Mouse (Mus musculus): ENCODE data around the gene Tcp11l2. TPM values are rescaled to one million over a fixed set of nuclear protein-coding genes. Genes with fewer than 3 reads are reported as not detected.

Gene Tcp11l2
- polyA plus RNA-seq, 1 experiment from 2014 or later: 29.8 TPM

DNA sequence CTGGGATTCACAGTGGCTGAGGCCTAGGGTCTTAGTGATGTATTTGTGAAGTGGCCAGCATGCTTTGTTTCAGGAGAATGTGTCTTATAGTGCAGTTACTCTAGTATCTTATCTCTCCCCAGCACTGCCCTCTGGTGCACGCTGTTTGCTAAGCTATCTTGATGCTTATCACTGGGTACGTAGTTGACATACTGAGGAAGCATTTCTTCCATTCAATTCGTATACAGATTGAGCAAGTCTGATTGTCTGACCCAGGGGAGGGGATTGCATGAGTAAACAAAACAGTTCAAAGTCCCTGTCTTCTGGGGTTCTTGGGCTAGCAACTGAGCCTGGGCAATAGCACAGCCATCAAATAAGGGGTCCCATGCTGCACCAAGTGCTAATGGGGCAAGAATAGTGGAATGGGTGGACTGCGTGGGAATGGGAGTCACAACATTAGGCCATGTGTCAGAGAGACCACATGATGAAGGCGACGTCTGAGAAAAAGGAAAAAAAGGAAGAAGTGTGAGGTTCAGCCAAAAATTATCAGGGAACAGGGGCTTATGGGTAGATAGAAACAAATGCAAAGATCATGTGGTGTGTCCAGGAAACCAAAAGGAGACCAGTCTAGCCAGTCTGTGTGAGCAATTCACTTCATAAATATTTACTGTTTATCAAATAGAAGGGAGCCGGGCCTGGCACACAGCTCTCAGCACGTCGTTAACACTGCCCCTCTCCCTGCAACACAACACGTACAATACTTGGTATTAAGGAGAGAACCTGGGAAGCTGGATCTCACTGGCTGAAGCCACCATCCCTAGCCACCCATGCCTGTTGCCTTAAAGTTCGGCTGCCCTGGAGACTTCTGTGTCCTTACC lies 33.4 kb upstream of the Tcp11l2 start:
- Histone ChIP-seq H3K4me2 (ENCODE audit: low read depth, low read length) (no peak overlapping the region), H3K4me1 (ENCODE audit: insufficient read depth) (peaks cover 10% of the 10 kb centered on the region), H3K27ac (ENCODE audit: low read depth) (no peak overlapping the region), H3K9ac (replicated peaks) (no peak overlapping the region), H3K4me3 (ENCODE audit: low read depth, low read length) (no peak overlapping the region), H3K27me3 (ENCODE audit: insufficient read depth, low read length) (no peaks in the 10 kb centered on the region), H3K9me3 (ENCODE audit: low read length) (no peaks in the 10 kb centered on the region), H3K36me3 (replicated peaks; ENCODE audit: insufficient read depth, low read length) (no peaks in the 10 kb centered on the region)
- TF ChIP-seq EP300 (IDR thresholded peaks at IDR 0.05; ENCODE audit: low read depth) (peak; percentile 73), CTCF (IDR thresholded peaks at IDR 0.05; ENCODE audit: low read depth) (peak; percentile 39)
- ATAC-seq (no peak), DNase-seq (no peak)
- 48% methylated on average over 11 of the region's 11 CpGs for WGBS (ENCODE audit: insufficient replicate concordance)

DNA sequence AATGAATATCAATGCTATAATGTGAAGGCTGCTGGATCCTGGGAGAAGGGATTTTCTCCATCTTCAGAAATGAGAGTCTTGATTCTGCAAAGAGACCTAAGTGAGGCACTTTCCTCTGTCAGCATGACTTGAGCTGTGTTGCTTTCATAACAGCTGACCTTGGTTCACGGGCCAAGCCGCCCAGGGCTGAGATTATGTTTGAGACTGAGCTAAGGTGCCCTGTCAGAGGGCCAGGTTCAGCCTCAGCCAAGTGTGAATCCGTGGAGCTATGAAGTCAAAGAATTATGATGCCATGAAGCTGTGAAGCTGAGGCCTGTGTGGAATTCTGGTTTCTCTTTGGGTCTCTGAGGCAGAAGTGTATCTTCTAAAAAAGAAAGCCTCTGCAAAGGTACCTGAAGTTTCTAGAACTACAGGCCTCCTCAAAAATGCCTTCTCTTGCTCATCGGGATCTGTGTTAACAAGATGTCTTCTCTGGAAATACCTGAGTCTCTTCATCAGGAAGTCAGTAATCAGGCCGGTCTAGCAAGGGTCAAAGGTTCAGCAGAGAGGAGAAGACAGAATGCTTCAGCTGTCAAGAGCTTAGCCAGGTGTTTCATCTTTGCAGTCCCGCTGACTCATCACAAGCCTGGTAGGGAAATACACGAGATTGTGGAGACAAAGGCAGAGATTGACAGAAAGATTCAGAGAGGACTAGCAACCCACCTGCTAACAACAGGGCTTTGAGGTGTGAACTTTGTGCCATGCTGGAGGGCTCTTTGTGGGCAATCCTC lies 31.4 kb upstream of the Tcp11l2 start:
- Histone ChIP-seq H3K27ac (ENCODE audit: low read depth) (no peak overlapping the region), H3K27me3 (ENCODE audit: insufficient read depth, low read length) (no peaks in the 10 kb centered on the region), H3K9ac (replicated peaks) (no peak overlapping the region), H3K9me3 (ENCODE audit: low read length) (no peaks in the 10 kb centered on the region), H3K4me3 (ENCODE audit: low read depth, low read length) (no peak overlapping the region), H3K36me3 (replicated peaks; ENCODE audit: insufficient read depth, low read length) (no peaks in the 10 kb centered on the region), H3K4me1 (ENCODE audit: insufficient read depth) (peaks cover 14% of the 10 kb centered on the region), H3K4me2 (ENCODE audit: low read depth, low read length) (no peak overlapping the region)
- ATAC-seq (no peak), DNase-seq (no peak)
- TF ChIP-seq CTCF (IDR thresholded peaks at IDR 0.05; ENCODE audit: low read depth): no peak
- no peak for TF ChIP-seq EP300 (IDR thresholded peaks at IDR 0.05; ENCODE audit: low read depth)
- WGBS (ENCODE audit: insufficient replicate concordance): 56% methylated on average over 7 of the region's 7 CpGs

GRCm38 (mm10) chr10:84549146-84549919 lies 27.1 kb upstream of the Tcp11l2 start:
- 55% methylated on average over 17 of the region's 17 CpGs for WGBS (ENCODE audit: insufficient replicate concordance)
- Histone ChIP-seq H3K4me1 (ENCODE audit: insufficient read depth) (peaks cover 6% of the 10 kb centered on the region), H3K27me3 (ENCODE audit: insufficient read depth, low read length) (no peaks in the 10 kb centered on the region), H3K4me3 (ENCODE audit: low read depth, low read length) (no peak overlapping the region), H3K4me2 (ENCODE audit: low read depth, low read length) (0 out of 2 replicates have a peak overlapping the region, but pooled peaks have one; percentile 16), H3K27ac (ENCODE audit: low read depth) (peak overlapping the region; percentile 79), H3K36me3 (replicated peaks; ENCODE audit: insufficient read depth, low read length) (no peaks in the 10 kb centered on the region), H3K9me3 (ENCODE audit: low read length) (no peaks in the 10 kb centered on the region), H3K9ac (replicated peaks) (no peak overlapping the region)
- ATAC-seq (no peak), DNase-seq (no peak)
- TF ChIP-seq CTCF (IDR thresholded peaks at IDR 0.05; ENCODE audit: low read depth) (no peak), EP300 (IDR thresholded peaks at IDR 0.05; ENCODE audit: low read depth) (no peak)

DNA sequence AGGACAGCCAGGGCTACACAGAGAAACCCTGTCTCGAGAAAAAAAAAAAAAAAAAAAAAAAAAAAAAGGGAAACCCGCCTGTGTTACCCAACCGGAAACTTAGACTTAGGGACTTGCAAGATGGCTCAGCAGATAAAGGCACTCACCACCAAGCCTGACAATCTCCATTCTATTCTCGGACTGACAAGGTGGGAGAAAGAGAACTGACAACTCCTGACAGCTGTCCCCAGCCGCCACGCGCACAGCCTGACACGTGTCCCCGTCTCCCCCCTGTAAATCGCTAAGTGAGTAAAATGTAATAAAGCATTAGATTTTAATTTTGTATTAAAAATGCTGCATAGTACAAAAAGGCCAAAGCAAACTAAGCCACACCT lies 26.5 kb upstream of the Tcp11l2 start:
- 44% methylated on average over 10 of the region's 10 CpGs for WGBS (ENCODE audit: insufficient replicate concordance)
- H3K27me3 ChIP-seq (ENCODE audit: insufficient read depth, low read length): no peaks in the 10 kb centered on the region
- no peaks in the 10 kb centered on the region for H3K9me3 ChIP-seq (ENCODE audit: low read length)
- no peak for DNase-seq
- no peak overlapping the region for H3K9ac ChIP-seq (replicated peaks)
- H3K4me3 ChIP-seq (ENCODE audit: low read depth, low read length): no peak overlapping the region
- 0 out of 2 replicates have a peak, but pooled peaks have one; percentile 19 for ATAC-seq
- no peaks in the 10 kb centered on the region for H3K36me3 ChIP-seq (replicated peaks; ENCODE audit: insufficient read depth, low read length)
- H3K4me1 ChIP-seq (ENCODE audit: insufficient read depth): peaks cover 7% of the 10 kb centered on the region
- H3K4me2 ChIP-seq (ENCODE audit: low read depth, low read length): 0 out of 2 replicates have a peak overlapping the region, but pooled peaks have one; percentile 15
- TF ChIP-seq EP300 (IDR thresholded peaks at IDR 0.05; ENCODE audit: low read depth) (no peak), CTCF (IDR thresholded peaks at IDR 0.05; ENCODE audit: low read depth) (no peak)
- peak overlapping the region; percentile 68 for H3K27ac ChIP-seq (ENCODE audit: low read depth)

DNA sequence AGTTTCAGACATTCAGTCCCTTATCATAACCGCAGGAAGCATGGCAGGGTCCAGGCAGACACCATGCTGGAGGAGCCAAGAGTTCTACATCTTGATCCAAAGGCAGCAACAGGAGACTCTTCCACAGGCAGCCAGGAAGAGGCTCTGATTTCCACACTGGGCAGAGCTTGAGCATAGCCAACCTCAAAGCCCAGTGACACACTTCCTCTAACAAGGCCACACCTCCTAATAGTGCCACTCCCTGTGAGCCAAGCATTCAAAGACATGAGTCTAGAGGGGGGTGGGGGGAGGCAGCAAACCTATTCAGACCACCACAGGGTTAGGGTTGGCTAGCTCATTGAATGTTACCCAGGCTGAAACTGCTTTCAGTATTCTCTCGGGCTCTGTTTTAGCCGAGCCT lies 24.6 kb upstream of the Tcp11l2 start:
- DNase-seq (no peak), ATAC-seq (no peak)
- H3K9me3 ChIP-seq (ENCODE audit: low read length): no peaks in the 10 kb centered on the region
- no peaks in the 10 kb centered on the region for H3K27me3 ChIP-seq (ENCODE audit: insufficient read depth, low read length)
- no peak overlapping the region for H3K4me2 ChIP-seq (ENCODE audit: low read depth, low read length)
- WGBS (ENCODE audit: insufficient replicate concordance): 78% methylated on average over 3 of the region's 3 CpGs
- no peak overlapping the region for H3K4me3 ChIP-seq (ENCODE audit: low read depth, low read length)
- peak overlapping the region; percentile 57; the same call in 1 of the 2 replicates for H3K27ac ChIP-seq (ENCODE audit: low read depth)
- no peak overlapping the region for H3K9ac ChIP-seq (replicated peaks)
- H3K4me1 ChIP-seq (ENCODE audit: insufficient read depth): peaks cover 7% of the 10 kb centered on the region
- TF ChIP-seq EP300 (IDR thresholded peaks at IDR 0.05; ENCODE audit: low read depth): no peak
- no peak for TF ChIP-seq CTCF (IDR thresholded peaks at IDR 0.05; ENCODE audit: low read depth)
- no peaks in the 10 kb centered on the region for H3K36me3 ChIP-seq (replicated peaks; ENCODE audit: insufficient read depth, low read length)

All from liver, postnatal 0 days (tissue).